Mouse (Mus musculus): ENCODE data around the gene Cdkn2b. TPM values are rescaled to one million over a fixed set of nuclear protein-coding genes. Genes with fewer than 3 reads are reported as not detected.

Cdkn2b gene
- 1.2 and 1.6 TPM in 2 replicates for polyA plus RNA-seq (2012; rRNA removed)

- peak within 1 kb of the TSS; percentile 40; the same call in 1 of the 2 replicates for H3K27ac ChIP-seq (ENCODE audit: insufficient read depth, low read length)
- H3K4me3 ChIP-seq (ENCODE audit: insufficient read depth, low read length) = peak within 1 kb of the TSS; percentile 26
- no peaks in the 10 kb centered on the region for H3K4me1 ChIP-seq (ENCODE audit: control insufficient read depth, insufficient read depth, low read length)
- TF ChIP-seq CTCF (IDR thresholded peaks at IDR 0.05; ENCODE audit: extremely low read depth, insufficient read depth, low read length) = 0 out of 2 replicates have a peak, but pooled peaks have one; percentile 18
- no peak for TF ChIP-seq POLR2A (IDR thresholded peaks at IDR 0.05; ENCODE audit: extremely low read depth, insufficient read depth, low read length)
Measured at GRCm38 (mm10) chr4:89310491-89311254, at the start of gene Cdkn2b. Gene Cdkn2b (minus strand): TSS chr4:89311039.

GRCm38 (mm10) chr4:89360349-89360748 is 49.5 kb upstream of the Cdkn2b start:
- no peak overlapping the region for H3K4me3 ChIP-seq (ENCODE audit: insufficient read depth, low read length)
- H3K4me1 ChIP-seq (ENCODE audit: control insufficient read depth, insufficient read depth, low read length) = no peaks in the 10 kb centered on the region
- H3K27ac ChIP-seq (ENCODE audit: insufficient read depth, low read length) = no peak overlapping the region
- TF ChIP-seq POLR2A (IDR thresholded peaks at IDR 0.05; ENCODE audit: extremely low read depth, insufficient read depth, low read length) (no peak), CTCF (IDR thresholded peaks at IDR 0.05; ENCODE audit: extremely low read depth, insufficient read depth, low read length) (no peak)

DNA sequence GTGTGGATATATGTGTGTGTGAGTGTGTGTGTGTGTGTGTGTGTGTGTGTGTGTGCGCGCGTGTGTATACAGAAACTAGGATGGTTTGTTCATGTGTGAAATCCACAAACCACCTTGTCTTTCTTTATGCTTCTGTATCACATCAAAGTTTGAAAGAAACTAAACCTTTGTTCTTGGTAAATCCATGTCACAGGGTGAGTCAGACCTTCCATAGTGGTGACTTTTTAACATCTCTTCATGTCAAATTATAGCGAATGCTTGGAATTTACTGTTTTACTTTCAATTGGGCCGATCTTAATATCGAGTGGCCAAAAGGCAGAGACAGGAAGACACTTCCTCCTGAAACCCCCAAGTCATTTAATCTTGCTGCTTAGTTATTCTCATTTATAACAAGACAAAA is 48.7 kb upstream of the Cdkn2b start:
- Histone ChIP-seq H3K4me1 (ENCODE audit: control insufficient read depth, insufficient read depth, low read length) (no peaks in the 10 kb centered on the region), H3K27ac (ENCODE audit: insufficient read depth, low read length) (no peak overlapping the region), H3K4me3 (ENCODE audit: insufficient read depth, low read length) (no peak overlapping the region)
- TF ChIP-seq CTCF (IDR thresholded peaks at IDR 0.05; ENCODE audit: extremely low read depth, insufficient read depth, low read length) = no peak
- TF ChIP-seq POLR2A (IDR thresholded peaks at IDR 0.05; ENCODE audit: extremely low read depth, insufficient read depth, low read length) = no peak

GRCm38 (mm10) chr4:89353935-89354334 is 43.1 kb upstream of the Cdkn2b start:
- TF ChIP-seq CTCF (IDR thresholded peaks at IDR 0.05; ENCODE audit: extremely low read depth, insufficient read depth, low read length) = no peak
- TF ChIP-seq POLR2A (IDR thresholded peaks at IDR 0.05; ENCODE audit: extremely low read depth, insufficient read depth, low read length) = no peak
- no peak overlapping the region for H3K4me3 ChIP-seq (ENCODE audit: insufficient read depth, low read length)
- no peak overlapping the region for H3K27ac ChIP-seq (ENCODE audit: insufficient read depth, low read length)
- H3K4me1 ChIP-seq (ENCODE audit: control insufficient read depth, insufficient read depth, low read length) = no peaks in the 10 kb centered on the region

DNA sequence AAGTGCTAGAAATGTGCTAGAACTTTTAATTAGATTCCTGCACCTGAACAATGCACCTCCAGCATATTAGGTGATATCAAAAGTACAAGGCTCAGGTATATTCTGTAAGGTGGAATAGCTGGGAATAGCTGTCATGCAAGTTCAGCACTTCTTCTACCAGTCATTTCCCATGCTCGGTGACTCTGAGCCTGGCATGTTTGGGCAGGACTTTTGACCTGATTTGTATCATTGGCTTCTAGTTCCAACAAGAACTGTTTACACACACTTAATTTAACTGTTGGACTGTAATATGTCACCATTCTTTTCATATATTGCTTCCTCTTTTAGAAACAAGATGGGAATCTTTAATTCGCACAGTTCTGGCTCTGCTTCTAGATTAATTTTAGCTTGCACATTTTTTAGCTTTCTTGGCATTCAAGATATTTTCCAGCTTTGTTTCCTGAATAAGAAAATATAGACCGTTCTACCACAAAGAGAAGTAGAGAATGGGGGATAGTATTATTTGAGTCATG is 42.3 kb upstream of the Cdkn2b start:
- Histone ChIP-seq H3K4me1 (ENCODE audit: control insufficient read depth, insufficient read depth, low read length) (no peaks in the 10 kb centered on the region), H3K27ac (ENCODE audit: insufficient read depth, low read length) (no peak overlapping the region), H3K4me3 (ENCODE audit: insufficient read depth, low read length) (no peak overlapping the region)
- TF ChIP-seq POLR2A (IDR thresholded peaks at IDR 0.05; ENCODE audit: extremely low read depth, insufficient read depth, low read length) (no peak), CTCF (IDR thresholded peaks at IDR 0.05; ENCODE audit: extremely low read depth, insufficient read depth, low read length) (no peak)

GRCm38 (mm10) chr4:89351474-89351873 is 40.6 kb upstream of the Cdkn2b start:
- no peak for TF ChIP-seq POLR2A (IDR thresholded peaks at IDR 0.05; ENCODE audit: extremely low read depth, insufficient read depth, low read length)
- TF ChIP-seq CTCF (IDR thresholded peaks at IDR 0.05; ENCODE audit: extremely low read depth, insufficient read depth, low read length) = no peak
- Histone ChIP-seq H3K4me3 (ENCODE audit: insufficient read depth, low read length) (no peak overlapping the region), H3K27ac (ENCODE audit: insufficient read depth, low read length) (no peak overlapping the region), H3K4me1 (ENCODE audit: control insufficient read depth, insufficient read depth, low read length) (no peaks in the 10 kb centered on the region)

DNA sequence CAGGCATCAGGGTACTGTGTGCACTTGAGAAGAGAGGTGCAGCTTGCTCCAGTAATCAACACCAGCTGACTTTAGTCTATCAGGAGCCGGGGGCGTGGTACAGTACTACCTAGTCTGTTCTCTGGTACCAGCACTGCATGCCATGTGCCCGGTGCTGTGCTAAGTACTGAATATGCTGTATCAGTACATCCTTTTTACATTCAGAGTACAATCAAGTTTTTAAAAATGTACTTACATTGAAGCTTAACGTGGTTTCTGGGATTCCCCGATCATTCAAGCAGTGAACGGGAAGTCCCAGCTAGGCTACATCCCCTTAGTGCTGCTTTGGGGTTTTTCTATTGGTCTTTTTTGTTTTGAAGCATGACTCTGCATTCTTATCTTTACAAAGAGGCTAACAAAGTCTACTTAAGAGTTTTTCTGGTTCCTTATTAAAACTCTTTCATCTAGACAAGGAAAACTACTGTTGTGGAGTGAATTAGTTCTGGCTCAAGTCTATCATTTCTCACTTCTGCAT is 40.2 kb upstream of the Cdkn2b start:
- TF ChIP-seq POLR2A (IDR thresholded peaks at IDR 0.05; ENCODE audit: extremely low read depth, insufficient read depth, low read length) = no peak
- no peak for TF ChIP-seq CTCF (IDR thresholded peaks at IDR 0.05; ENCODE audit: extremely low read depth, insufficient read depth, low read length)
- H3K27ac ChIP-seq (ENCODE audit: insufficient read depth, low read length) = no peak overlapping the region
- H3K4me3 ChIP-seq (ENCODE audit: insufficient read depth, low read length) = no peak overlapping the region

DNA sequence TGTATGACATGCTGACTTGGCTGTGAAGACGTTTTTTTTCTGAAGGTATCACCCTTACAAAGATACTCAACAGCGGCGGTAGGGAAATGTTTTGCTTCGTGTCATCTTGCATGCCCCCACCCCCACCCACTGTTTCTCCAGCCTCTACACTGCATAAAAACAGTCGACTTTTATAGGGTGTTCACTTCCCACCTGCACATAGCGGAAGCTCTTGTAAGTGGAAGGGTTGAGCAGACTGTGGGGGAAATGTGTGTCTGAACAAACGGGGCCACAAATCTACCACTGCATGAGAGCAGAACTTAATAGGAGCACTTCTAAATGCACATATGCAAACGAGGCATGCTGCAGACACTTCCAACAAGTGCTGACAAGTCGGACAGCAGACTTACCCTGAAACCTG is 39.6 kb upstream of the Cdkn2b start:
- Histone ChIP-seq H3K27ac (ENCODE audit: insufficient read depth, low read length) (no peak overlapping the region), H3K4me3 (ENCODE audit: insufficient read depth, low read length) (no peak overlapping the region), H3K4me1 (ENCODE audit: control insufficient read depth, insufficient read depth, low read length) (no peaks in the 10 kb centered on the region)
- TF ChIP-seq POLR2A (IDR thresholded peaks at IDR 0.05; ENCODE audit: extremely low read depth, insufficient read depth, low read length) (no peak), CTCF (IDR thresholded peaks at IDR 0.05; ENCODE audit: extremely low read depth, insufficient read depth, low read length) (no peak)

More for the DNA sequence above, 40.2 kb upstream of the Cdkn2b start:
- H3K4me1 ChIP-seq (ENCODE audit: control insufficient read depth, insufficient read depth, low read length) = no peaks in the 10 kb centered on the region

- H3K4me1 ChIP-seq (ENCODE audit: control insufficient read depth, insufficient read depth, low read length) = no peaks in the 10 kb centered on the region
- no peak overlapping the region for H3K27ac ChIP-seq (ENCODE audit: insufficient read depth, low read length)
- no peak overlapping the region for H3K4me3 ChIP-seq (ENCODE audit: insufficient read depth, low read length)
- TF ChIP-seq CTCF (IDR thresholded peaks at IDR 0.05; ENCODE audit: extremely low read depth, insufficient read depth, low read length) (no peak), POLR2A (IDR thresholded peaks at IDR 0.05; ENCODE audit: extremely low read depth, insufficient read depth, low read length) (no peak)
Measured at GRCm38 (mm10) chr4:89348842-89349241, 38.0 kb upstream of the Cdkn2b start.

- TF ChIP-seq CTCF (IDR thresholded peaks at IDR 0.05; ENCODE audit: extremely low read depth, insufficient read depth, low read length) (no peak), POLR2A (IDR thresholded peaks at IDR 0.05; ENCODE audit: extremely low read depth, insufficient read depth, low read length) (no peak)
- Histone ChIP-seq H3K4me1 (ENCODE audit: control insufficient read depth, insufficient read depth, low read length) (no peaks in the 10 kb centered on the region), H3K4me3 (ENCODE audit: insufficient read depth, low read length) (no peak overlapping the region), H3K27ac (ENCODE audit: insufficient read depth, low read length) (no peak overlapping the region)
Measured at GRCm38 (mm10) chr4:89313461-89313860, 2.6 kb upstream of the Cdkn2b start.
